Mouse (Mus musculus) limb, embryonic 14.5 days (tissue): Measurements from ENCODE around the gene Rapgef3. TPM values are rescaled to one million over a fixed set of nuclear protein-coding genes. Genes with fewer than 3 reads are reported as not detected.

Experiments used
- ATAC-seq: fragments of 200-750 bp; cut with Nextera tagmentation; 2 replicates; pipeline ENCODE4 v1.8.0; 2017; ENCODE audit warnings: low read depth, moderate number of reproducible peaks, moderate TSS enrichment; ENCODE audit not compliant: low FRiP score
- DNase-seq: peaks from one replicate; pipeline ENCODE4 v3.0.0-alpha.2; 2015; ENCODE audit warnings: low spot score
- H3K27ac ChIP-seq: fragments of 300-500 bp; sonication (generic); replicated peaks from 2 replicates; pipeline ENCODE4 v1.5.1; 2014; ENCODE audit warnings: low read depth, mild to moderate bottlenecking, low read length, moderate library complexity, mixed read lengths
- H3K27me3 ChIP-seq: fragments of 300-500 bp; sonication (generic); 2 replicates; pipeline ENCODE4 v1.6.1; 2014; ENCODE audit warnings: low read length, mixed read lengths; ENCODE audit not compliant: control insufficient read depth, insufficient read depth
- H3K36me3 ChIP-seq: fragments of 300-500 bp; sonication (generic); 2 replicates; pipeline ENCODE4 v1.6.1; 2014; ENCODE audit warnings: mild to moderate bottlenecking, low read length, moderate library complexity, mixed read lengths; ENCODE audit not compliant: control insufficient read depth, insufficient read depth
- H3K4me1 ChIP-seq: fragments of 300-500 bp; sonication (generic); 2 replicates; pipeline ENCODE4 v1.6.1; 2014; ENCODE audit warnings: antibody characterized with exemption, low read length, mixed read lengths; ENCODE audit not compliant: control insufficient read depth, insufficient read depth
- H3K4me2 ChIP-seq: fragments of 300-500 bp; sonication (generic); replicated peaks from 2 replicates; pipeline ENCODE4 v1.6.1; 2014; ENCODE audit warnings: low read depth, mild to moderate bottlenecking, low read length, moderate library complexity; ENCODE audit not compliant: severe bottlenecking
- H3K4me3 ChIP-seq: fragments of 300-500 bp; sonication (generic); replicated peaks from 2 replicates; pipeline ENCODE4 v1.5.1; 2014; ENCODE audit warnings: low read length
- H3K9ac ChIP-seq: fragments of 300-500 bp; sonication (generic); 2 replicates; pipeline ENCODE4 v1.6.1; 2014; ENCODE audit warnings: mild to moderate bottlenecking, low read depth, low read length, moderate library complexity; ENCODE audit not compliant: severe bottlenecking
- H3K9me3 ChIP-seq: fragments of 300-500 bp; sonication (generic); 2 replicates; pipeline ENCODE4 v1.6.1; 2016; ENCODE audit warnings: low read length; ENCODE audit not compliant: control insufficient read depth
- POLR2A ChIP-seq: fragments of 200-500 bp; IDR thresholded peaks from 2 replicates; pipeline ENCODE4 v1.8.0; 2012; ENCODE audit warnings: inconsistent platforms, mild to moderate bottlenecking, moderate library complexity, borderline replicate concordance; ENCODE audit not compliant: insufficient read depth, insufficient read length; ENCODE audit errors: extremely low read depth
- WGBS: fragments of 180-500 bp; shearing (Covaris S2); extraction: QIAGEN DNeasy Blood & Tissue Kit; methylation state at CpG from one replicate; pipeline ENCODE4 v1.1.7; 2014; 5-methylcytosine and 5-hydroxymethylcytosine counted together
- polyA plus RNA-seq, 2 experiments: library from polyadenylated mRNA; depleted of rRNA in 1 of 2; stranded (reverse) in 1 of 2; unstranded in 1 of 2; fragments of >200 nt; fragmentation: Nextera tagmentation in 1 of 2; extraction: Ambion mirVana in 1 of 2; gene quantifications; 2 replicates each; pipeline versions ENCODE4 v1.2.1 to v1.2.3; 2012 to 2014

The Rapgef3 gene
- polyA plus RNA-seq, 2 experiments, result 8.0 to 21.7 TPM

GRCm38 (mm10) chr15:97813452-97814204 is 45.9 kb upstream of the Rapgef3 start:
- Histone ChIP-seq H3K36me3 (peaks cover 25% of the 10 kb centered on the region), H3K27ac (0 out of 2 replicates have a peak overlapping the region, but pooled peaks have one; percentile 16), H3K27me3 (no peaks in the 10 kb centered on the region), H3K9me3 (no peaks in the 10 kb centered on the region), H3K9ac (no peak overlapping the region), H3K4me1 (peaks cover 26% of the 10 kb centered on the region), H3K4me2 (no peak overlapping the region), H3K4me3 (no peak overlapping the region)
- DNase-seq, result no peak
- WGBS, result 60% methylated on average over 21 of the region's 21 CpGs
- TF ChIP-seq POLR2A, result no peak
- no peak for ATAC-seq

- 67% methylated on average over 7 of the region's 7 CpGs for WGBS
- H3K9ac ChIP-seq, result no peak overlapping the region
- DNase-seq, result no peak
- no peak overlapping the region for H3K27ac ChIP-seq
- TF ChIP-seq POLR2A, result no peak
- no peaks in the 10 kb centered on the region for H3K27me3 ChIP-seq
- no peak overlapping the region for H3K4me3 ChIP-seq
- ATAC-seq, result no peak
- peaks cover 33% of the 10 kb centered on the region for H3K36me3 ChIP-seq
- H3K4me1 ChIP-seq, result peaks cover 26% of the 10 kb centered on the region
- no peak overlapping the region for H3K4me2 ChIP-seq
- no peaks in the 10 kb centered on the region for H3K9me3 ChIP-seq
Observed at GRCm38 (mm10) chr15:97812875-97813274, 45.1 kb upstream of the Rapgef3 start.

GRCm38 (mm10) chr15:97812126-97812525 is 44.4 kb upstream of the Rapgef3 start:
- peaks cover 26% of the 10 kb centered on the region for H3K4me1 ChIP-seq
- H3K27me3 ChIP-seq, result no peaks in the 10 kb centered on the region
- WGBS, result 74% methylated on average over 6 of the region's 6 CpGs
- TF ChIP-seq POLR2A, result no peak
- DNase-seq, result no peak
- H3K4me3 ChIP-seq, result no peak overlapping the region
- H3K27ac ChIP-seq, result no peak overlapping the region
- H3K36me3 ChIP-seq, result peaks cover 40% of the 10 kb centered on the region
- H3K9ac ChIP-seq, result no peak overlapping the region
- ATAC-seq, result no peak
- H3K9me3 ChIP-seq, result no peaks in the 10 kb centered on the region
- no peak overlapping the region for H3K4me2 ChIP-seq

- Histone ChIP-seq H3K36me3 (peaks cover 48% of the 10 kb centered on the region), H3K4me2 (no peak overlapping the region), H3K27ac (no peak overlapping the region), H3K9ac (no peak overlapping the region), H3K4me1 (peaks cover 26% of the 10 kb centered on the region), H3K9me3 (no peaks in the 10 kb centered on the region), H3K4me3 (no peak overlapping the region), H3K27me3 (no peaks in the 10 kb centered on the region)
- no peak for DNase-seq
- no peak for TF ChIP-seq POLR2A
- 90% methylated on average over 9 of the region's 9 CpGs for WGBS
- no peak for ATAC-seq
Observed at GRCm38 (mm10) chr15:97811307-97811706, 43.5 kb upstream of the Rapgef3 start.

- Histone ChIP-seq H3K9me3 (no peaks in the 10 kb centered on the region), H3K4me3 (no peak overlapping the region), H3K36me3 (peaks cover 51% of the 10 kb centered on the region), H3K9ac (no peak overlapping the region), H3K4me1 (peaks cover 26% of the 10 kb centered on the region), H3K4me2 (no peak overlapping the region), H3K27me3 (no peaks in the 10 kb centered on the region), H3K27ac (no peak overlapping the region)
- DNase-seq, result no peak
- TF ChIP-seq POLR2A, result no peak
- ATAC-seq, result no peak
- WGBS, result 96% methylated on average over 5 of the region's 5 CpGs
Observed at GRCm38 (mm10) chr15:97810399-97810798, 42.6 kb upstream of the Rapgef3 start.
